Mouse (Mus musculus) intestine, postnatal 0 days (tissue): ENCODE measurements around the gene Krt84. TPM values are rescaled to one million over a fixed set of nuclear protein-coding genes. Genes with fewer than 3 reads are reported as not detected.

Experiments used
- ATAC-seq: fragments of 200-750 bp; cut with Nextera tagmentation; 2 replicates; pipeline ENCODE4 v1.8.0; 2017; ENCODE audit warnings: mild to moderate bottlenecking, moderate TSS enrichment, moderate library complexity
- H3K27ac ChIP-seq: fragments of 300-500 bp; sonication (generic); 2 replicates; pipeline ENCODE4 v1.5.1; 2014; ENCODE audit warnings: mild to moderate bottlenecking, low read depth, low read length, moderate library complexity
- H3K27me3 ChIP-seq: fragments of 300-500 bp; sonication (generic); replicated peaks from 2 replicates; pipeline ENCODE4 v1.6.1; 2014; ENCODE audit warnings: low read length, mixed read lengths; ENCODE audit not compliant: control insufficient read depth, insufficient read depth
- H3K36me3 ChIP-seq: fragments of 300-500 bp; sonication (generic); 2 replicates; pipeline ENCODE4 v1.6.1; 2014; ENCODE audit warnings: mild to moderate bottlenecking, moderate library complexity; ENCODE audit not compliant: control insufficient read depth, insufficient read depth
- H3K4me1 ChIP-seq: fragments of 300-500 bp; sonication (generic); replicated peaks from 2 replicates; pipeline ENCODE4 v1.6.1; 2014; ENCODE audit warnings: antibody characterized with exemption, low read length, mixed read lengths; ENCODE audit not compliant: control insufficient read depth, insufficient read depth
- H3K4me2 ChIP-seq: fragments of 300-500 bp; sonication (generic); replicated peaks from 2 replicates; pipeline ENCODE4 v1.6.1; 2014; ENCODE audit warnings: low read depth, mild to moderate bottlenecking, moderate library complexity
- H3K4me3 ChIP-seq: fragments of 300-500 bp; sonication (generic); 2 replicates; pipeline ENCODE4 v1.5.1; 2014; ENCODE audit warnings: low read depth, low read length
- H3K9ac ChIP-seq: fragments of 300-500 bp; sonication (generic); 2 replicates; pipeline ENCODE4 v1.6.1; 2014; ENCODE audit warnings: mild to moderate bottlenecking, low read depth, low read length
- H3K9me3 ChIP-seq: fragments of 300-500 bp; sonication (generic); 2 replicates; pipeline ENCODE4 v1.6.1; 2016; ENCODE audit warnings: mixed run types; ENCODE audit not compliant: control insufficient read depth
- CTCF ChIP-seq: sonication (generic); IDR thresholded peaks from 2 replicates; pipeline ENCODE4 v1.5.1; 2016; ENCODE audit warnings: low read depth, mild to moderate bottlenecking, control low read depth, antibody characterized with exemption, moderate library complexity
- WGBS: fragments of 180-500 bp; shearing (Covaris S2); extraction: QIAGEN DNeasy Blood & Tissue Kit; methylation state at CpG from one replicate; pipeline ENCODE4 v1.1.7; 2014; 5-methylcytosine and 5-hydroxymethylcytosine counted together
- microRNA-seq: library from miRNA; unstranded; fragments of <30 nt; microRNA quantifications from one replicate; pipeline ENCODE4, GENCODE M21; 2016
- polyA plus RNA-seq: library from polyadenylated mRNA; unstranded; fragments of >200 nt; fragmentation: Nextera tagmentation; extraction: Ambion mirVana; gene quantifications from 2 replicates; pipeline ENCODE4 v1.2.1, GENCODE M21; 2015

Krt84 gene
- polyA plus RNA-seq, 1 experiment from 2014 or later, result 0.21 TPM

GRCm38 (mm10) chr15:101479666-101480060, 53.0 kb downstream of the Krt84 start:
- Histone ChIP-seq H3K9me3 (no peaks in the 10 kb centered on the region), H3K36me3 (no peaks in the 10 kb centered on the region), H3K4me3 (peak overlapping the region; percentile 32), H3K27me3 (peaks cover 11% of the 10 kb centered on the region), H3K4me2 (peak overlapping the region; percentile 67), H3K9ac (no peak overlapping the region), H3K27ac (no peak overlapping the region), H3K4me1 (no peaks in the 10 kb centered on the region)
- 36% methylated on average over 11 of the region's 11 CpGs for WGBS
- ATAC-seq, result no peak
- TF ChIP-seq CTCF, result no peak

- Histone ChIP-seq H3K27ac (no peak overlapping the region), H3K36me3 (no peaks in the 10 kb centered on the region), H3K9ac (no peak overlapping the region), H3K9me3 (no peaks in the 10 kb centered on the region), H3K4me2 (peak overlapping the region; percentile 67), H3K27me3 (peaks cover 11% of the 10 kb centered on the region), H3K4me3 (peak overlapping the region; percentile 32), H3K4me1 (no peaks in the 10 kb centered on the region)
- WGBS, result 7% methylated on average over 31 of the region's 31 CpGs
- peak; percentile 45 for ATAC-seq
- TF ChIP-seq CTCF, result peak; percentile 72
Observed at GRCm38 (mm10) chr15:101479007-101479665, 53.5 kb downstream of the Krt84 start.

Small RNA genes lying within 50 kb of the gene (microRNA-seq; reads per million reads assigned to microRNA genes)
- gene Gm44393, result not detected
- gene Gm44460, result not detected

Other genes with a start within 250 kb of the Krt84 start
- 46.5 and 50.9 TPM in 2 replicates for gene Atg101, start 248.5 kb downstream of the Krt84 start, polyA plus RNA-seq
- gene 6030408B16Rik, start 239.6 kb downstream of the Krt84 start, polyA plus RNA-seq, result 0.48 and 0.77 TPM in 2 replicates
- gene Krt80, start 162.7 kb downstream of the Krt84 start, polyA plus RNA-seq, result 0.40 and 0.61 TPM in 2 replicates
- 86.1 and 89.0 TPM in 2 replicates for gene Krt7, start 121.8 kb downstream of the Krt84 start, polyA plus RNA-seq
- 0.16 TPM in 2 replicates for gene Krt87, start 94.0 kb downstream of the Krt84 start, polyA plus RNA-seq
- gene Krt88, start 85.1 kb downstream of the Krt84 start, polyA plus RNA-seq, result not detected in 2 replicates
- not detected in 2 replicates for gene Krt81, start 69.1 kb downstream of the Krt84 start, polyA plus RNA-seq
- not detected in 2 replicates for gene Krt86, start 59.3 kb downstream of the Krt84 start, polyA plus RNA-seq
- not detected in 2 replicates for gene Krt83, start 41.3 kb downstream of the Krt84 start, polyA plus RNA-seq
- gene Gm49425, start 15.6 kb downstream of the Krt84 start, polyA plus RNA-seq, result not detected in 2 replicates
- not detected in 2 replicates for gene Krt82, start 17.8 kb upstream of the Krt84 start, polyA plus RNA-seq
- 0.20 and 0.21 TPM in 2 replicates for gene Krt90, start 30.1 kb upstream of the Krt84 start, polyA plus RNA-seq
- not detected in 2 replicates for gene Krt75, start 41.1 kb upstream of the Krt84 start, polyA plus RNA-seq
- gene Gm5414, start 95.4 kb upstream of the Krt84 start, polyA plus RNA-seq, result 0.07 TPM in 1 of 2 replicates, not detected in the other
- gene Gm5478, start 114.6 kb upstream of the Krt84 start, polyA plus RNA-seq, result not detected in 2 replicates
- gene Krt6b, start 147.5 kb upstream of the Krt84 start, polyA plus RNA-seq, result 0.34 TPM in 1 of 2 replicates, not detected in the other
- gene Krt6a, start 161.5 kb upstream of the Krt84 start, polyA plus RNA-seq, result 0.25 TPM in 2 replicates
- 0.08 TPM in 1 of 2 replicates, not detected in the other for gene Krt5, start 180.1 kb upstream of the Krt84 start, polyA plus RNA-seq
- gene Krt71, start 210.3 kb upstream of the Krt84 start, polyA plus RNA-seq, result not detected in 2 replicates